Mouse (Mus musculus) MEL (cell line): ENCODE measurements around the gene Mcm9. TPM values are rescaled to one million over a fixed set of nuclear protein-coding genes. Genes with fewer than 3 reads are reported as not detected.
A peak's percentile ranks its signal among the peaks of the same experiment; 100 is the strongest.

Experiments
- DNase-seq: peaks from one replicate; pipeline ENCODE4 v3.0.0; 2011; ENCODE audit warnings: low read depth, low spot score
- H3K27ac ChIP-seq: 2 replicates; pipeline ENCODE4 v1.5.1; 2012; ENCODE audit warnings: low read depth, mild to moderate bottlenecking, control low read depth, low read length, moderate library complexity; ENCODE audit not compliant: control insufficient read depth
- H3K27me3 ChIP-seq, 2 experiments: fragments of 150-350 bp in 1 of 2; sonication (generic) in 1 of 2; 2 replicates each; pipeline ENCODE4 v1.6.1; 2012; ENCODE audit warnings: low read length in 2 of 2, mild to moderate bottlenecking in 2 of 2, improper control_type of control experiment in 1 of 2, moderate library complexity in 1 of 2; ENCODE audit not compliant: insufficient read depth in 2 of 2, control insufficient read depth in 1 of 2
- H3K36me3 ChIP-seq, 2 experiments: 2 replicates each; pipeline ENCODE4 v1.6.1; 2012 to 2014; ENCODE audit warnings: low read length in 2 of 2, improper control_type of control experiment in 1 of 2, inconsistent platforms in 1 of 2, mild to moderate bottlenecking in 1 of 2; ENCODE audit not compliant: insufficient read depth in 2 of 2, control insufficient read depth in 1 of 2
- H3K4me1 ChIP-seq, 2 experiments: fragments of 150-350 bp in 1 of 2; sonication (generic) in 1 of 2; 2 replicates each; pipeline ENCODE4 v1.6.1; 2012; ENCODE audit warnings: low read length in 2 of 2, improper control_type of control experiment in 1 of 2, mild to moderate bottlenecking in 1 of 2; ENCODE audit not compliant: insufficient read depth in 2 of 2, control insufficient read depth in 1 of 2
- H3K4me3 ChIP-seq, 2 experiments: fragments of 150-350 bp in 1 of 2; sonication (generic) in 1 of 2; 2 replicates each; pipeline ENCODE4 v1.5.1; 2012; ENCODE audit warnings: low read depth in 2 of 2, low read length in 2 of 2, mild to moderate bottlenecking in 2 of 2, moderate library complexity in 2 of 2, control low read depth in 1 of 2, improper control_type of control experiment in 1 of 2; ENCODE audit not compliant: control insufficient read depth in 1 of 2, insufficient read depth in 1 of 2
- H3K79me2 ChIP-seq: 2 replicates; pipeline ENCODE4 v1.6.1; 2012; ENCODE audit warnings: mild to moderate bottlenecking, low read length, moderate library complexity; ENCODE audit not compliant: control insufficient read depth, poor library complexity, insufficient read depth
- H3K9ac ChIP-seq: 2 replicates; pipeline ENCODE4 v1.6.1; 2012; ENCODE audit warnings: low read depth, mild to moderate bottlenecking, control low read depth, low read length, moderate library complexity; ENCODE audit not compliant: control insufficient read depth, poor library complexity, severe bottlenecking
- H3K9me3 ChIP-seq: fragments of 150-350 bp; sonication (generic); replicated peaks from 2 replicates; pipeline ENCODE4 v1.6.1; 2012; ENCODE audit warnings: mild to moderate bottlenecking, low read length, improper control_type of control experiment, moderate library complexity; ENCODE audit not compliant: insufficient read depth
- BHLHE40 ChIP-seq: IDR thresholded peaks from 2 replicates; pipeline ENCODE4 v1.6.1; 2012; ENCODE audit warnings: low read depth, mild to moderate bottlenecking, inconsistent platforms, low read length, improper control_type of control experiment, borderline replicate concordance
- CHD1 ChIP-seq: IDR thresholded peaks from 2 replicates; pipeline ENCODE4 v1.6.1; 2012; ENCODE audit warnings: low read depth, mild to moderate bottlenecking, inconsistent platforms, low read length, improper control_type of control experiment
- CHD2 ChIP-seq: IDR thresholded peaks from 2 replicates; pipeline ENCODE4 v1.6.1; 2011; ENCODE audit warnings: low read length, improper control_type of control experiment
- CTCF ChIP-seq, 3 experiments: IDR thresholded peaks in 2 of 3; conservative IDR thresholded peaks in 1 of 3; 2 replicates each; pipeline ENCODE4 v1.5.1; 2011 to 2012; ENCODE audit warnings: low read length in 3 of 3, low read depth in 2 of 3, mild to moderate bottlenecking in 2 of 3, improper control_type of control experiment in 1 of 3, inconsistent platforms in 1 of 3, mixed read lengths in 1 of 3, moderate library complexity in 1 of 3; ENCODE audit not compliant: control insufficient read depth in 1 of 3, insufficient read depth in 1 of 3, poor library complexity in 1 of 3, severe bottlenecking in 1 of 3
- E2F4 ChIP-seq: IDR thresholded peaks from 2 replicates; pipeline ENCODE4 v1.6.1; 2011; ENCODE audit warnings: low read depth, low read length, improper control_type of control experiment, borderline replicate concordance
- ELF1 ChIP-seq: IDR thresholded peaks from 2 replicates; pipeline ENCODE4 v1.6.1; 2014; ENCODE audit warnings: low read depth, mild to moderate bottlenecking, inconsistent platforms, low read length, improper control_type of control experiment, moderate library complexity
- EP300 ChIP-seq, 2 experiments: IDR thresholded peaks; 2 replicates each; pipeline ENCODE4 v1.6.1; 2011; ENCODE audit warnings: improper control_type of control experiment in 2 of 2, low read length in 2 of 2, low read depth in 1 of 2, mild to moderate bottlenecking in 1 of 2
- GABPA ChIP-seq: IDR thresholded peaks from 2 replicates; pipeline ENCODE4 v1.6.1; 2012; ENCODE audit warnings: low read depth, mild to moderate bottlenecking, inconsistent platforms, low read length, improper control_type of control experiment, moderate library complexity
- GATA1 ChIP-seq: IDR thresholded peaks from 2 replicates; pipeline ENCODE4 v1.6.1; 2011; ENCODE audit warnings: low read depth, low read length, improper control_type of control experiment
- JUND ChIP-seq: IDR thresholded peaks from 2 replicates; pipeline ENCODE4 v1.6.1; 2011; ENCODE audit warnings: low read depth, mild to moderate bottlenecking, improper control_type of control experiment, low read length
- MAX ChIP-seq: IDR thresholded peaks from 2 replicates; pipeline ENCODE4 v1.6.1; 2011; ENCODE audit warnings: low read length, improper control_type of control experiment
- MAZ ChIP-seq: IDR thresholded peaks from 2 replicates; pipeline ENCODE4 v1.6.1; 2012; ENCODE audit warnings: low read depth, mild to moderate bottlenecking, inconsistent platforms, low read length, improper control_type of control experiment
- MEF2A ChIP-seq: IDR thresholded peaks from 2 replicates; pipeline ENCODE4 v1.6.1; 2014; ENCODE audit warnings: low read depth, mild to moderate bottlenecking, inconsistent platforms, low read length, improper control_type of control experiment; ENCODE audit not compliant: poor library complexity, insufficient replicate concordance, severe bottlenecking; ENCODE audit errors: extremely low read depth
- MYC ChIP-seq: IDR thresholded peaks from 2 replicates; pipeline ENCODE4 v1.6.1; 2011; ENCODE audit warnings: low read depth, mild to moderate bottlenecking, low read length, improper control_type of control experiment, moderate library complexity
- NELFE ChIP-seq: IDR thresholded peaks from 2 replicates; pipeline ENCODE4 v1.6.1; 2011; ENCODE audit warnings: low read depth, low read length, improper control_type of control experiment
- NRF1 ChIP-seq: IDR thresholded peaks from 2 replicates; pipeline ENCODE4 v1.6.1; 2014; ENCODE audit warnings: low read depth, mild to moderate bottlenecking, inconsistent platforms, low read length, improper control_type of control experiment, moderate library complexity; ENCODE audit not compliant: poor library complexity, insufficient read depth, severe bottlenecking
- POLR2AphosphoS2 ChIP-seq: IDR thresholded peaks from 2 replicates; pipeline ENCODE4 v1.6.1; 2011; ENCODE audit warnings: low read length, improper control_type of control experiment
- RCOR1 ChIP-seq: IDR thresholded peaks from 2 replicates; pipeline ENCODE4 v1.6.1; 2012; ENCODE audit warnings: low read depth, mild to moderate bottlenecking, inconsistent platforms, low read length, improper control_type of control experiment
- SMC3 ChIP-seq: IDR thresholded peaks from 2 replicates; pipeline ENCODE4 v1.6.1; 2011; ENCODE audit warnings: low read depth, low read length, improper control_type of control experiment
- TAL1 ChIP-seq: IDR thresholded peaks from 2 replicates; pipeline ENCODE4 v1.6.1; 2012; ENCODE audit warnings: mild to moderate bottlenecking, inconsistent platforms, low read length, moderate library complexity, mixed read lengths
- TBP ChIP-seq: IDR thresholded peaks from 2 replicates; pipeline ENCODE4 v1.8.0; 2011; ENCODE audit warnings: low read depth, low read length, improper control_type of control experiment
- TCF12 ChIP-seq: IDR thresholded peaks from 2 replicates; pipeline ENCODE4 v1.6.1; 2014; ENCODE audit warnings: low read depth, mild to moderate bottlenecking, inconsistent platforms, low read length, improper control_type of control experiment, moderate library complexity
- UBTF ChIP-seq: IDR thresholded peaks from 2 replicates; pipeline ENCODE4 v1.6.1; 2012; ENCODE audit warnings: low read depth, mild to moderate bottlenecking, inconsistent platforms, low read length, improper control_type of control experiment, moderate library complexity, borderline replicate concordance; ENCODE audit not compliant: insufficient read depth
- USF1 ChIP-seq: IDR thresholded peaks from 2 replicates; pipeline ENCODE4 v1.6.1; 2014; ENCODE audit warnings: low read depth, mild to moderate bottlenecking, inconsistent platforms, low read length, improper control_type of control experiment, moderate library complexity
- USF2 ChIP-seq, 2 experiments: IDR thresholded peaks; 2 replicates each; pipeline ENCODE4 v1.6.1; 2011 to 2012; ENCODE audit warnings: improper control_type of control experiment in 2 of 2, low read length in 2 of 2, borderline replicate concordance in 1 of 2, inconsistent platforms in 1 of 2, low read depth in 1 of 2, mild to moderate bottlenecking in 1 of 2; ENCODE audit not compliant: insufficient read depth in 1 of 2
- ZC3H11A ChIP-seq: IDR thresholded peaks from 2 replicates; pipeline ENCODE4 v1.6.1; 2012; ENCODE audit warnings: low read depth, mild to moderate bottlenecking, inconsistent platforms, low read length, improper control_type of control experiment
- ZKSCAN1 ChIP-seq: IDR thresholded peaks from 2 replicates; pipeline ENCODE4 v1.6.1; 2012; ENCODE audit warnings: low read depth, mild to moderate bottlenecking, inconsistent platforms, low read length, improper control_type of control experiment, moderate library complexity
- ZNF384 ChIP-seq: IDR thresholded peaks from 2 replicates; pipeline ENCODE4 v1.6.1; 2012; ENCODE audit warnings: low read depth, mild to moderate bottlenecking, inconsistent platforms, low read length, improper control_type of control experiment
- polyA plus RNA-seq, 2 experiments: library from polyadenylated mRNA; stranded (reverse) in 1 of 2; unstranded in 1 of 2; fragments of >175 nt in 1 of 2; fragments of >200 nt in 1 of 2; gene quantifications; 2 replicates each; pipeline versions ENCODE4 v1.2.1 to v1.2.4; 2012; ENCODE audit warnings: low replicate concordance in 2 of 2, low read depth in 1 of 2; ENCODE audit not compliant: insufficient read length in 2 of 2, insufficient read depth in 1 of 2, missing spikeins in 1 of 2
- total RNA-seq: library from RNA; depleted of rRNA; stranded (reverse); fragments of 300-350 nt; gene quantifications from 2 replicates; pipeline ENCODE4 v1.2.3, GENCODE M21; 2012

Mcm9 gene
- total and polyA plus RNA-seq, 3 experiments = 5.3 to 12.6 TPM; not detected in 1

DNA sequence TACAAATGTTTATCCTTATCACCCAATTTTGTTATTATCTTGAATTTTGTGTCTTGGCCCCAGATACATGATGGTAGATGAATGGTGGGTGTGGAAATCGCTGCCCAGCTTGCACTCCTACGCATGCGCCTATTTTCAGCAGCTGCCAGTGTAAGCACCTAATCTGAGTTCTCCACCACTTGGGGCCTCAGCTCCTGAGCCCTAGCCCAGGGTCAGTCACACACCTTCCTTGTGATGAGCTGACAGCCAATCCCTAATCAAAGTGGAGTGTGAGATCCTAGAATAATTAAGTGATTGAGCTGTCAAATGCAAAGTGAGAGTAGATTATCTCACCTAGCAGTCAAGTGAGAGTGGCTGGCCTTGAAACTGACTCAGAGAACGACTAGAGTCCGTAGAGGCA is 97.9 kb downstream of the Mcm9 start:
- H3K79me2 ChIP-seq = no peaks in the 10 kb centered on the region
- peaks cover 0 to 10% of the 10 kb centered on the region in 2 experiments; a peak in 2 of 4 replicates for H3K36me3 ChIP-seq
- no peak overlapping the region for H3K4me3 ChIP-seq
- peaks cover 0 to 3% of the 10 kb centered on the region in 2 experiments; a peak in 2 of 4 replicates for H3K4me1 ChIP-seq
- TF ChIP-seq CHD1 (no peak), USF1 (no peak), GATA1 (no peak), CTCF (IDR thresholded peaks at IDR 0.05 in 2 of 3, conservative IDR thresholded peaks at IDR 0.05 in 1 of 3; ENCODE audit: control insufficient read depth in 1 of 3, insufficient read depth in 1 of 3, low read depth in 2 of 3, low read length in 3 of 3, poor library complexity in 1 of 3, severe bottlenecking in 1 of 3) (no peak), USF2 (IDR thresholded peaks at IDR 0.05; ENCODE audit: borderline replicate concordance in 1 of 2, insufficient read depth in 1 of 2, low read depth in 1 of 2, low read length in 2 of 2) (no peak), GABPA (no peak), CHD2 (no peak), TCF12 (no peak), ZKSCAN1 (no peak), JUND (no peak), NELFE (no peak), TAL1 (no peak), ELF1 (no peak), POLR2AphosphoS2 (no peak), UBTF (no peak), MEF2A (no peak), BHLHE40 (no peak), MYC (no peak)
- no peaks in the 10 kb centered on the region for H3K27me3 ChIP-seq
- no peak for DNase-seq
- no peaks in the 10 kb centered on the region for H3K9me3 ChIP-seq
- H3K9ac ChIP-seq = no peak overlapping the region
- H3K27ac ChIP-seq = no peak overlapping the region

- DNase-seq = peak; percentile 76
- Histone ChIP-seq H3K36me3 (peaks cover 0 to 26% of the 10 kb centered on the region in 2 experiments; a peak in 2 of 4 replicates), H3K9me3 (no peaks in the 10 kb centered on the region), H3K27me3 (no peaks in the 10 kb centered on the region), H3K9ac (no peak overlapping the region), H3K79me2 (no peaks in the 10 kb centered on the region), H3K4me1 (peaks cover 4 to 15% of the 10 kb centered on the region in 2 experiments), H3K27ac (no peak overlapping the region), H3K4me3 (no peak overlapping the region)
- TF ChIP-seq EP300 (IDR thresholded peaks at IDR 0.05; ENCODE audit: low read depth in 1 of 2, low read length in 2 of 2) (no peak), TBP (no peak), USF1 (no peak), ELF1 (no peak), MAX (no peak), SMC3 (peak; percentile 93), NRF1 (no peak), E2F4 (no peak), NELFE (no peak), RCOR1 (no peak), TCF12 (no peak), TAL1 (no peak), GABPA (no peak), MAZ (no peak), ZC3H11A (peak; percentile 86), CHD2 (no peak), ZKSCAN1 (no peak), ZNF384 (no peak), USF2 (IDR thresholded peaks at IDR 0.05; ENCODE audit: borderline replicate concordance in 1 of 2, insufficient read depth in 1 of 2, low read depth in 1 of 2, low read length in 2 of 2) (no peak), MYC (no peak)
Measured at GRCm38 (mm10) chr10:53527838-53528773, 102.1 kb downstream of the Mcm9 start.
